Mouse (Mus musculus) CH12.LX (cell line): ENCODE data around the gene Sppl2a. TPM values are rescaled to one million over a fixed set of nuclear protein-coding genes. Genes with fewer than 3 reads are reported as not detected.

Experiments used
- DNase-seq: peaks from one replicate; pipeline ENCODE4 v3.0.0-alpha.2; 2013; ENCODE audit errors: extremely low read depth
- H3K27ac ChIP-seq: 2 replicates; pipeline ENCODE4 v1.5.1; 2012; ENCODE audit warnings: low read depth, mild to moderate bottlenecking, control low read depth, moderate library complexity; ENCODE audit not compliant: insufficient read depth
- H3K27me3 ChIP-seq: replicated peaks from 2 replicates; pipeline ENCODE3; 2012; ENCODE audit warnings: inconsistent platforms
- H3K36me3 ChIP-seq, 2 experiments: replicated peaks in 1 of 2; 2 replicates each; pipeline versions ENCODE3 to v1.6.1; 2012; ENCODE audit warnings: inconsistent platforms in 1 of 2, low read length in 1 of 2, mild to moderate bottlenecking in 1 of 2, mixed read lengths in 1 of 2, moderate library complexity in 1 of 2; ENCODE audit not compliant: control insufficient read depth in 1 of 2, insufficient read depth in 1 of 2
- H3K4me1 ChIP-seq, 2 experiments: 2 replicates each; pipeline ENCODE4 v1.6.1; 2012; ENCODE audit warnings: inconsistent platforms in 1 of 2, moderate library complexity in 1 of 2; ENCODE audit not compliant: insufficient read depth in 2 of 2, control insufficient read depth in 1 of 2
- H3K4me2 ChIP-seq: 2 replicates; pipeline ENCODE4 v1.6.1; 2012; ENCODE audit warnings: low read depth, mild to moderate bottlenecking, control low read depth; ENCODE audit not compliant: poor library complexity, insufficient read depth, severe bottlenecking
- H3K4me3 ChIP-seq, 3 experiments: fragments of 150-350 bp in 1 of 3; sonication (generic) in 1 of 3; replicated peaks in 1 of 3; 2 replicates each; pipeline versions ENCODE3 to v1.5.1; 2011 to 2012; ENCODE audit warnings: low read depth in 2 of 3, low read length in 2 of 3, mild to moderate bottlenecking in 2 of 3, moderate library complexity in 2 of 3, control low read depth in 1 of 3, improper control_type of control experiment in 1 of 3, inconsistent platforms in 1 of 3, mixed read lengths in 1 of 3; ENCODE audit not compliant: poor library complexity in 1 of 3
- H3K79me2 ChIP-seq: replicated peaks from 2 replicates; pipeline ENCODE4 v1.6.1; 2012; ENCODE audit warnings: mild to moderate bottlenecking, moderate library complexity; ENCODE audit not compliant: control insufficient read depth, poor library complexity, insufficient read depth, severe bottlenecking; ENCODE audit errors: extremely low read depth
- H3K9ac ChIP-seq: 2 replicates; pipeline ENCODE4 v1.6.1; 2012; ENCODE audit warnings: low read depth, mild to moderate bottlenecking, control low read depth, moderate library complexity; ENCODE audit not compliant: insufficient read depth
- H3K9me3 ChIP-seq: replicated peaks from 2 replicates; pipeline ENCODE3; 2012; ENCODE audit warnings: low read length, inconsistent platforms, mixed read lengths
- CHD1 ChIP-seq: IDR thresholded peaks from 2 replicates; pipeline ENCODE4 v1.6.1; 2012; ENCODE audit warnings: low read depth, low read length, improper control_type of control experiment, inconsistent platforms
- CHD2 ChIP-seq: IDR thresholded peaks from 2 replicates; pipeline ENCODE4 v1.6.1; 2011; ENCODE audit warnings: low read length, improper control_type of control experiment
- E2F4 ChIP-seq: IDR thresholded peaks from 2 replicates; pipeline ENCODE4 v1.6.1; 2011; ENCODE audit warnings: low read depth, low read length, improper control_type of control experiment; ENCODE audit not compliant: insufficient replicate concordance
- ELF1 ChIP-seq: IDR thresholded peaks from 2 replicates; pipeline ENCODE4 v1.6.1; 2014; ENCODE audit warnings: low read depth, mild to moderate bottlenecking, inconsistent platforms, low read length, improper control_type of control experiment
- ETS1 ChIP-seq: conservative IDR thresholded peaks from 2 replicates; pipeline ENCODE4 v1.6.1; 2012; ENCODE audit warnings: low read depth, mild to moderate bottlenecking, inconsistent platforms, low read length, improper control_type of control experiment, moderate library complexity
- HCFC1 ChIP-seq: IDR thresholded peaks from 2 replicates; pipeline ENCODE4 v1.6.1; 2012; ENCODE audit warnings: low read depth, mild to moderate bottlenecking, inconsistent platforms, low read length, improper control_type of control experiment
- IRF4 ChIP-seq: IDR thresholded peaks from 2 replicates; pipeline ENCODE4 v1.6.1; 2014; ENCODE audit warnings: low read depth, mild to moderate bottlenecking, inconsistent platforms, low read length, improper control_type of control experiment
- JUN ChIP-seq: IDR thresholded peaks from 2 replicates; pipeline ENCODE4 v1.6.1; 2011; ENCODE audit warnings: low read depth, mild to moderate bottlenecking, low read length, improper control_type of control experiment, moderate library complexity; ENCODE audit not compliant: insufficient read depth
- JUND ChIP-seq: conservative IDR thresholded peaks from 2 replicates; pipeline ENCODE4 v1.6.1; 2011; ENCODE audit warnings: low read depth, low read length, improper control_type of control experiment
- MAFK ChIP-seq: IDR thresholded peaks from 2 replicates; pipeline ENCODE4 v1.6.1; 2011; ENCODE audit warnings: low read length, improper control_type of control experiment; ENCODE audit not compliant: insufficient replicate concordance
- MAZ ChIP-seq: IDR thresholded peaks from 2 replicates; pipeline ENCODE4 v1.6.1; 2012; ENCODE audit warnings: low read depth, mild to moderate bottlenecking, inconsistent platforms, low read length, improper control_type of control experiment, moderate library complexity
- MXI1 ChIP-seq: IDR thresholded peaks from 2 replicates; pipeline ENCODE4 v1.6.1; 2011; ENCODE audit warnings: mild to moderate bottlenecking, low read depth, low read length, improper control_type of control experiment
- MYC ChIP-seq: IDR thresholded peaks from 2 replicates; pipeline ENCODE4 v1.6.1; 2011; ENCODE audit warnings: low read depth, mild to moderate bottlenecking, improper control_type of control experiment, low read length
- NELFE ChIP-seq: IDR thresholded peaks from 2 replicates; pipeline ENCODE4 v1.6.1; 2011; ENCODE audit warnings: low read depth, low read length, improper control_type of control experiment
- NRF1 ChIP-seq: IDR thresholded peaks from 2 replicates; pipeline ENCODE4 v1.6.1; 2014; ENCODE audit warnings: low read depth, mild to moderate bottlenecking, inconsistent platforms, low read length, improper control_type of control experiment, moderate library complexity
- PAX5 ChIP-seq: IDR thresholded peaks from 2 replicates; pipeline ENCODE4 v1.6.1; 2012; ENCODE audit warnings: low read length, inconsistent platforms, mixed read lengths
- POLR2A ChIP-seq: IDR thresholded peaks from 2 replicates; pipeline ENCODE4 v1.6.1; 2011; ENCODE audit warnings: low read depth, mild to moderate bottlenecking, improper control_type of control experiment, low read length
- SMC3 ChIP-seq: IDR thresholded peaks from 2 replicates; pipeline ENCODE4 v1.6.1; 2011; ENCODE audit warnings: low read depth, low read length, improper control_type of control experiment
- USF2 ChIP-seq: conservative IDR thresholded peaks from 2 replicates; pipeline ENCODE4 v1.6.1; 2011; ENCODE audit warnings: low read depth, low read length, improper control_type of control experiment
- ZC3H11A ChIP-seq: IDR thresholded peaks from 2 replicates; pipeline ENCODE4 v1.6.1; 2012; ENCODE audit warnings: low read depth, mild to moderate bottlenecking, inconsistent platforms, low read length, improper control_type of control experiment
- ZKSCAN1 ChIP-seq: IDR thresholded peaks from 2 replicates; pipeline ENCODE4 v1.6.1; 2012; ENCODE audit warnings: low read depth, inconsistent platforms, low read length, improper control_type of control experiment, borderline replicate concordance
- ZNF384 ChIP-seq: IDR thresholded peaks from 2 replicates; pipeline ENCODE4 v1.6.1; 2012; ENCODE audit warnings: low read depth, low read length, improper control_type of control experiment, inconsistent platforms
- dilution Hi-C: fragments of 300-500 bp; cut with MboI; formaldehyde crosslinking; loops from 2 replicates; pipeline ENCODE4 v1.14.3; 2020; ENCODE audit warnings: low sequenced_read_pairs; ENCODE audit not compliant: extremely low pct_unique_long_range_greater_than_20kb, extremely low pct_ligation_motif_present
- in situ Hi-C: fragments of 300-500 bp; cut with MboI; formaldehyde crosslinking; loops from 3 replicates; pipeline ENCODE4 v1.14.3; 2019; ENCODE audit warnings: low sequenced_read_pairs, low pct_ligation_motif_present, low pct_unique_long_range_greater_than_20kb, mixed read lengths
- polyA plus RNA-seq: library from polyadenylated mRNA; unstranded; fragments of >175 nt; gene quantifications from 2 replicates; pipeline ENCODE4 v1.2.1, GENCODE M21; 2012; ENCODE audit warnings: low read depth; ENCODE audit not compliant: insufficient read length
- total RNA-seq, 2 experiments: library from RNA; depleted of rRNA; stranded (reverse); fragments of 300-350 nt in 1 of 2; fragments of >200 nt in 1 of 2; gene quantifications; 2 replicates each; pipeline ENCODE4 v1.2.3; 2012 to 2014

The Sppl2a gene
- total and polyA plus RNA-seq, 3 experiments = 35.3 to 52.4 (median 37.4) TPM

DNA sequence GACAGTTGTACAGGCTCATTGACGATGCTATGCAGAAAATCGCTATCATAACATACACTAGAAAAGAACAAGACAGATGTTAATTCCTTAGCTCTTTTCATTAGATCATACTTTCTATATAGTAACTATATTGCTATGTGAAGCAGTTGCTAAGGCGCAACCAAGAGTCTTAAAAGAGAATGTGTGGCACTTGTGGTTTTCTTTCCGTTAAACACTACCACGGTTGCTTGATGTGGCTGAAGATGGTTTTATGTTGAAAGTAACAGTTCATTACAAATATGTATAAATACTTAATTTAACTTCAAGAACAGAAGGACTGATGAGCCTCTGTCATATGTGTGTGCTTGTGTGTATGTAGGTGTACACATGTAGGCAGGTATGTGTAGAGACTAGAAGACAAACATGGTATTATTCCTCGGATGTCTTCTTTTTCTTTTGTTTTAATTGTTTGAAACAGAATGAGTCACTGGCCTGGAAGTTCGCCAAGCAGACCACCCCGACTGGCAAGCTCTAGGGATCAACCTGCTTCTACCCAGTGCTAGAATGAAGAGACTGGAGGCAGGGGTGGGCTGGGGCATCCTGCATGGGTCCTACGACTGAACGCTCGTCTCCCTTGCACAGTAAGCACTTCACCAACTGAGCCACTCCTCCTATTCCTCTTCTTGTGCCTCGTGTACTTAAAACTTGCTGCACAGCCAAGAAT, 12.5 kb downstream of the Sppl2a start:
- no peak overlapping the region for H3K27ac ChIP-seq
- H3K4me2 ChIP-seq = no peak overlapping the region
- H3K36me3 ChIP-seq = peaks cover 61 to 87% of the 10 kb centered on the region in 2 experiments
- H3K4me3 ChIP-seq = no peak overlapping the region
- H3K9ac ChIP-seq = no peak overlapping the region
- H3K79me2 ChIP-seq = no peaks in the 10 kb centered on the region
- no peak for TF ChIP-seq MAFK
- TF ChIP-seq E2F4 = no peak
- TF ChIP-seq ETS1 = no peak
- no peak for TF ChIP-seq HCFC1
- TF ChIP-seq JUND = no peak
- no peaks in the 10 kb centered on the region for H3K27me3 ChIP-seq
- in situ Hi-C loops = loop anchor here (10.0 kb wide), 1 partner anchor 74 kb away; no protein-coding TSS in a partner anchor
- H3K9me3 ChIP-seq = no peaks in the 10 kb centered on the region
- no peaks in the 10 kb centered on the region for H3K4me1 ChIP-seq
- dilution Hi-C loops = no loop called here
- DNase-seq = no peak

DNA sequence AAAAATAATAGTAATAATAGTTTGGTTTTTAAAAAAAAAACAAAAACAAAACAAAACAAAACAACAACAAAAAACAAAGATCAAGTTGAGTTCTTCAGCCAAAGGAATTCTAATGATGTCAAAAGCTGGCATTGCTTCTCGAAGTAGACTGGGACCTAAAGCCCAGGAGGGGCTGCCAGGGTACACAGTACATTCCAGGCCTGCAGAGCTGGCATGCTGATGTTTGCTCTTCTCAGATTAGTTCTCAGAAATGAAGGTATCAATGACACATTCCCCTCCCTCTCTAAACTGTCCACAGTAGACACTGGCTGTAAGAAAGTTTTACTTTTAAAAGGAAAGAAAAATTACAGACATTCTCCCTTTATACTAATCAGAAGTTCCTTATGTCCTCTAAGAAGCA, 16.8 kb downstream of the Sppl2a start:
- Histone ChIP-seq H3K4me2 (no peak overlapping the region), H3K4me1 (no peaks in the 10 kb centered on the region), H3K36me3 (peaks cover 46 to 80% of the 10 kb centered on the region in 2 experiments), H3K79me2 (no peaks in the 10 kb centered on the region), H3K27ac (no peak overlapping the region), H3K4me3 (no peak overlapping the region), H3K27me3 (no peaks in the 10 kb centered on the region), H3K9ac (no peak overlapping the region), H3K9me3 (no peaks in the 10 kb centered on the region)
- dilution Hi-C loops = no loop called here
- TF ChIP-seq SMC3 (no peak), IRF4 (no peak), JUND (no peak), ZC3H11A (no peak), CHD2 (no peak), NELFE (no peak), CHD1 (no peak), NRF1 (no peak), PAX5 (no peak), ETS1 (no peak), ZNF384 (no peak), POLR2A (no peak), MYC (no peak), USF2 (no peak), MXI1 (no peak), ELF1 (no peak), ZKSCAN1 (no peak), HCFC1 (no peak), MAZ (no peak), JUN (no peak)
- no peak for DNase-seq
- in situ Hi-C loops = no loop called here
